Mouse (Mus musculus) neural tube, embryonic 10.5 days (tissue): ENCODE measurements around the gene Dock10.

ENCODE experiments used
- DNase-seq: peaks from one replicate; pipeline ENCODE4 v3.0.0-alpha.2; 2017; ENCODE audit warnings: low spot score; ENCODE audit errors: extremely low spot score

Gene Dock10

DNA sequence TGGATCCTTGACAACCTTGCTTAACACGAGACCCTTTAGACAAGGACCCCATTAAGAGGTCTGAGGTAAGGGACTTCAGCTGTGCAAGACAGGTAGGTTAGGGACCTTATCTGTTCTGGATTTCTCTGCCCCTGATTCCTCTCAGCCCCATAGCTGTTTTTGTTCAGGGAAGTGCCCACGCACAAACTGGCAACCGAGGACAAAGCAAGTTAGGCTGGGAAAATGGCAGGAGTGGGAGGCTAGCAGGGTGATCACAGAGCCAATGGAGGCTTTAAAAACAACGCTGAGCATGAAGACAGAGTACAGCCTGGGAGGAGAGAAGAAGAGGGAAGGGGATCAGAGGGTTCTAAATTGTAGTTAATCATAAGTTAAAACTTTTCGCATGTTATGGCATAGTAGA lies 141.7 kb downstream of the Dock10 start:
- DNase-seq, result no peak

- no peak for DNase-seq
These were observed 143.6 kb downstream of the Dock10 start for GRCm38 (mm10) chr1:80614750-80615149.

DNA sequence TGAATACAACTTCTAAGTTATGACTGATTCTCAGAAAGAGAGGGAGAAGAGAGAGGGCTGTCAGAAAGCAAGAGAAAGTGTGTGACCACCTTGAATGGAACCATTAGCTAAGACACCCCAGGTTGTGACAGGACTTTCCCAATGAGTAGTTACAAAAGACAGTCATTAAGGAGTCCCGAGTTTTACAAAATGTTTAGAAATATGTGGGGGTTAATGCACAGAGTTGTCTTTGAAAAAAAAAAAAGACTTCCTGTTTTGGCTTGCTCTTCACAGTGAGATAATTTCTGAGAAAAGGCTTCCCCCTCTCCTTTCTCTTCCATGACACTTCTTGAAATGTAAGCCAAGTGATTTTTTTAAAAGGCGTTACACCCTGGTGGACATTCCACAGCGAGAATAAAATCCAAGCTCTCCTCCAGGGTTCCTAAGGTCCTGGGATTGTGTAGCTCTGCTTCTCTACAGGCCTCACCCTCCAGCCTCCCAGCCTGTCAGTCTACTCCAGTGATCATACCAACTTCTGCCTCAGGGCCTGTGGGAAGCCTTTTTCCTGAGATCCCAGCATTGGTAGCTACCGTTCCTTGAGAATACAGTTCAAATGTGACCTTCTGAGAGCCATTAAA lies 144.8 kb downstream of the Dock10 start:
- no peak for DNase-seq

- no peak for DNase-seq
These were observed 150.8 kb downstream of the Dock10 start for GRCm38 (mm10) chr1:80607546-80607945.

- DNase-seq, result no peak
These were observed 152.1 kb downstream of the Dock10 start for GRCm38 (mm10) chr1:80606131-80606754.

- DNase-seq, result no peak
These were observed 154.0 kb downstream of the Dock10 start for GRCm38 (mm10) chr1:80604332-80604731.

DNA sequence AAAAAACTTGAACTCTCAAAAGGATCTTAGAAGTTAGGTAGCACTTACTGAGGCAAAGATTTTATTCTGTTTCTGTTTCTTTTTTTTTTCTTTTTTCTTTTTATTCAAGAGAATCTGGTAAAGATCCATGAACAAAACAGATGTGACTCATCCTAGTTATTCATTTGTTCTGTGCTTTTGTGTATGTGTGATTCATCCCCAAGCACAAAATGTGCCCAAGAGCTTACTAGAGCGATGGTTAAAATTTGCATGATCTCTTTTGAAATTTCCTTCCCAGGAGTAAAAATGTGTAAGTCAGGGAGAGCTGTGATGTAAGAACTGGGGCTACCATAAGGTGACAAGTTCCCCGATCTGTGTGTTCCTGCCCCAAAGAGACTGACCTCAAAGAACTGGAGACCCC lies 155.2 kb downstream of the Dock10 start:
- DNase-seq, result no peak

DNA sequence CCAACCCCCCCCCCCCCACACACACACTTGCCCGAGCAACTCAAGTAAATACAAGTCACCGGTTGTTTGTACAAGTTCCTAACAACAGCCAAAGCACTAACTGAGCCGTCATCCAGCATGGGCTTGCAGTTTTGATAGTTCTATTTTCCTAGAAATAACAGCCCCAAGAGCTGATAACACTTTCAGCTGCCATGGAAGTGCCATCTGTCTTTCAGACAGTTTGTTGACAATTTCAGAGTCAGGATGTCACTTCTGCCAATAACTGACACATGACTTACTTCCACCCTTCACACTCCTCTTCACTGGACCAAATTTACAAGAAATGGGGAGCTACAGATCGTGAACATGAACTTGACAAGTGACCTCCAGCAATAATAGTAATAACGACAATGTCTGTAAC lies 175.0 kb downstream of the Dock10 start:
- no peak for DNase-seq

GRCm38 (mm10) chr1:80582186-80582585 lies 176.1 kb downstream of the Dock10 start:
- DNase-seq, result no peak

GRCm38 (mm10) chr1:80576898-80577297 lies 181.4 kb downstream of the Dock10 start:
- no peak for DNase-seq

- DNase-seq, result no peak
These were observed 201.9 kb downstream of the Dock10 start for GRCm38 (mm10) chr1:80556446-80556845.

- no peak for DNase-seq
These were observed 216.8 kb downstream of the Dock10 start for GRCm38 (mm10) chr1:80541522-80541921.

DNA sequence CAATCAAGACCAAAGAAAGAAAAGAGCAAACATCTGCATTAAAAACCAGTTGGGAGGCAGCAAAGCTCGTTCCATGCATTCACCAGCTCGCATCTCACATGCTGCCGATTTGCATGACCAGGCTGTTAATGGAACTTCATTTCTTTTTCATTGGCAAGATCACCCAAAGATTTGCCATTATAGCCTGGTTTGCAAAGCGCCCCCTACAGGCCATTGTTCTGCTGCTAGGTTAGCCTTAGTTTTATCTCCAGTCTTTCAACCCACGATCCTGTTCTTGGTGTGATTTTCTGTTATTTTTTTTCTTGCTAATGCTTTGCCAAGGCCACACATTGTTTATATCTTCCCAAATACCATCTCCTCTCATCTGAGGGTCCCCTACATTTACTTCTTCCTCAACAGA lies 236.1 kb downstream of the Dock10 start:
- DNase-seq, result no peak

DNA sequence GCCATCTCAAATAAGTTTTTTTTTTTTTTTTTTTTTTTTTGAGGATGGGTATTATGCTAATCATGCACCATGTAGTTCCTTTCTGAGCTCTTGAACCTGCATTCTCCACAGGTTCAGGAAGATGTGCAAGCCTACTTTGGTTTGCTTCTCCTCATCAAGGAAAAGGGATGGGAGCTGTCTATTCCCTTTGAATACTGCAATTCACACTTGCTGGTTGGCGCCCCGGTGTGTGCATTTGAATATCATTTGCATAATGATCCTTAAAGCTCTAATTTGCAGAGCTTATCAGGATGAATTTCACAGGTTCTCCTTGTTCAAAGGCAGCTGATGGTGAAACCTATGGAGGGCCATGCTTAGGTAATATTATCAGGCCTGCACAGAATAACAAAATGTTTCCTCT lies 237.9 kb downstream of the Dock10 start:
- DNase-seq, result no peak

GRCm38 (mm10) chr1:80519893-80520292 lies 238.4 kb downstream of the Dock10 start:
- no peak for DNase-seq

GRCm38 (mm10) chr1:80515836-80516235 lies 242.5 kb downstream of the Dock10 start:
- no peak for DNase-seq

DNA sequence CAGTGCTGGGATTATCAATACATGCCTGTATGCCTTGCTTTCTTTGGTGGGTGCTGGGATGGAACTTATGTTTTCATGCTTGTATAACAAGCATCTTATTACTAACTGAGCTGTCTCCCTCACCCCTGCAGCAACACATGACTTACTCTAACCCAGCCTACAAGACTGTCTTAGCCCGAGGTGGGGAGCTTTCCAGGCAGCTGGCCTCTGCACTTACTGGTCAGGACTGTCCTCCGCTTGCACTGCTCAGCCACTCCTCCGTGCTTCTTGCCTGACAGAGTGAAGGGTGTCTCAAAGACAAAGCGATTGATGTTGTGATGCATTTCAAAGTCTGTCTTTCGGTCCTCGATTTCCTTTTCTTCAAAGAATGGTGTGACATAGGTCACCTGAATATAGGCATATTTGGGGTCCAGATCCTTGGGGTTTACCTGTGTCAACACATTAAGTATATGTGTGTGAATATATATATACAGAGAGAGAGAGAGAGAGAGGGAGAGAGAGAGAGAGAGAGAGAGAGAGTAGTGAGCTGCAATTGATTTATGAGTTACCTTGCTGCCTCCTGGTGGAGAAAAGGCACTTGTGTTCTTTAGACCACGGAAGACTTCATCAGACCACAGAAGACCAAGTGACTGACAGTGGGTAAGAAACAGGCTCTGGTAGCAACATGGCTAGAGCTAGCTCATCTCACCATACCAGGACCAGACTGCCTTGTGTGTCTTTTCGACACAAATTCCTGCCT lies 245.9 kb downstream of the Dock10 start:
- no peak for DNase-seq

GRCm38 (mm10) chr1:80504757-80505156 lies 253.6 kb downstream of the Dock10 start:
- DNase-seq, result no peak

- no peak for DNase-seq
These were observed 254.2 kb downstream of the Dock10 start for GRCm38 (mm10) chr1:80504081-80504480.

DNA sequence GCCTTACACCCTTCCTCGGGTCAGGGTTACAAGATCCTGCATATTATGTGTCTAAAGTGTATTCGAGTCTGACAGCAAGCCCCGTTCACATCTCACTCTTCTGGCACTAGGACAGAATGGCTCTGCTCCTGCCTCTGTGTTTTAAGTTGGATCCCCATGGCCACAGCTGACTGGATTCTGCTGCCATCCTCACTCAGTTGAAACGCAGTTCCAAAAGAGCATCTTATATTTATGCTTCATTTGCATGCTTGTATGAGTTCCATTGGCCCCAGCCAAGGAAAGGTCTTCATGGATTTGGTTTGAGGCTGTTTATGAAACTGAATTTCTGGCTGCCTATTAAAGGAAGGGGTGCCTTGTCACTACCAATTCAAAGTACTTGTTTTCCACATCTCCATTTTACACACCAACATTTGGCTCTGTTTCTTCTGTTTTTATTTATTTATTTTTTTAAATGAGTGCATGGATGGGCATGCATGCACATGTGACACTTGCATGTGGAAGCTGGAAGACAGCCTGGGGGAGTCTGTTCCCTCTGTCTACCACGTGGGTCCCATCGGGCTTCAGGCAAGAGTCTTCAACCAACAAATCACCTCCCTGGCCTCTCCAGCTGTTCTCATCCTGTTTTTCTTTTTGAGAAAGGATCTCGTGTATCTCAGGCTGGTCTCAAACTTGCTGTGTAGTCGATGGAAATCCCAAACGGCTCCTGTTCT lies 255.7 kb downstream of the Dock10 start:
- no peak for DNase-seq

- DNase-seq, result no peak
These were observed 259.1 kb downstream of the Dock10 start for GRCm38 (mm10) chr1:80499264-80499663.

- no peak for DNase-seq
These were observed 262.0 kb downstream of the Dock10 start for GRCm38 (mm10) chr1:80496360-80496759.
